Mouse (Mus musculus) limb, embryonic 12.5 days (tissue): ENCODE measurements around the gene Esrp2. TPM values are rescaled to one million over a fixed set of nuclear protein-coding genes. Genes with fewer than 3 reads are reported as not detected.
A peak's percentile ranks its signal among the peaks of the same experiment; 100 is the strongest.

Source experiments
- ATAC-seq: fragments of 200-750 bp; cut with Nextera tagmentation; 2 replicates; pipeline ENCODE4 v1.8.0; 2017; ENCODE audit warnings: low read depth, moderate TSS enrichment; ENCODE audit not compliant: insufficient number of reproducible peaks, insufficient read depth, low FRiP score, low TSS enrichment
- H3K27ac ChIP-seq: fragments of 300-500 bp; sonication (generic); 2 replicates; pipeline ENCODE4 v1.5.1; 2016; ENCODE audit warnings: mild to moderate bottlenecking, moderate library complexity
- H3K27me3 ChIP-seq: fragments of 300-500 bp; sonication (generic); 2 replicates; pipeline ENCODE4 v1.6.1; 2016; ENCODE audit warnings: mild to moderate bottlenecking, moderate library complexity
- H3K36me3 ChIP-seq: fragments of 300-500 bp; sonication (generic); 2 replicates; pipeline ENCODE4 v1.6.1; 2016; ENCODE audit warnings: mild to moderate bottlenecking, moderate library complexity
- H3K4me1 ChIP-seq: fragments of 300-500 bp; sonication (generic); replicated peaks from 2 replicates; pipeline ENCODE4 v1.6.1; 2016
- H3K4me2 ChIP-seq: fragments of 300-500 bp; sonication (generic); 2 replicates; pipeline ENCODE4 v1.6.1; 2016; ENCODE audit warnings: mild to moderate bottlenecking, moderate library complexity
- H3K4me3 ChIP-seq: fragments of 300-500 bp; sonication (generic); replicated peaks from 2 replicates; pipeline ENCODE4 v1.5.1; 2016; ENCODE audit warnings: mild to moderate bottlenecking
- H3K9ac ChIP-seq: fragments of 300-500 bp; sonication (generic); replicated peaks from 2 replicates; pipeline ENCODE4 v1.6.1; 2016; ENCODE audit warnings: mild to moderate bottlenecking, moderate library complexity
- H3K9me3 ChIP-seq: fragments of 300-500 bp; sonication (generic); 2 replicates; pipeline ENCODE4 v1.6.1; 2016; ENCODE audit warnings: mild to moderate bottlenecking, moderate library complexity
- WGBS: fragments of 180-500 bp; shearing (Covaris S2); methylation state at CpG from one replicate; pipeline ENCODE4 v1.1.7; 2016; 5-methylcytosine and 5-hydroxymethylcytosine counted together
- polyA plus RNA-seq: library from polyadenylated mRNA; unstranded; fragments of >200 nt; fragmentation: Nextera tagmentation; extraction: Ambion mirVana; gene quantifications from 2 replicates; pipeline ENCODE4 v1.2.1, GENCODE M21; 2016

Esrp2 gene
- polyA plus RNA-seq, 1 experiment from 2014 or later: 7.4 TPM

DNA sequence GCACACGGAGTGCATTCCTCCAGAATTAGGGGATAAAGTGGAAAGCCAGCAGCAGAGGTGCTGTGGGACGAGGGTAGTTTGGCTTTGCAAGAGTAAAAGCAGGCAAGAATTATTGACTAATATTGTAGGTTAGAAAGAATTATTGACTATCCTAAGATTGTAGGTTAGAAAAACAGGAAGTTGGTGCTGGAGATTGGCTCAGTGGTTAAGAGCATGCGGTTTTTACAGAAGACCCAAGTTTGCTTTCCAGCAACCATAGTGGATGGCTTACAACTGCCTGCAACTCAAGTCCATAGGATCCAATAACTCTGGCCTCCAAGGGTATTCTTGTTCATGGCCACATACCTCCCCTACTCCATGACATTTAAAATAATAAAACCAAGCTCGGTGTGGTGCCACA, 9.2 kb upstream of the Esrp2 start:
- Histone ChIP-seq H3K27ac (no peak overlapping the region), H3K4me1 (peaks cover 6% of the 10 kb centered on the region; the same call in 1 of the 2 replicates), H3K9me3 (no peaks in the 10 kb centered on the region), H3K4me3 (no peak overlapping the region), H3K4me2 (no peak overlapping the region), H3K36me3 (no peaks in the 10 kb centered on the region), H3K27me3 (no peaks in the 10 kb centered on the region), H3K9ac (no peak overlapping the region)
- 90% methylated on average over 4 of the region's 4 CpGs for WGBS
- ATAC-seq: no peak

- no peak overlapping the region for H3K4me3 ChIP-seq
- H3K4me2 ChIP-seq: no peak overlapping the region
- H3K27me3 ChIP-seq: no peaks in the 10 kb centered on the region
- no peak overlapping the region for H3K27ac ChIP-seq
- no peak for ATAC-seq
- WGBS: 79% methylated on average over 2 of the region's 2 CpGs
- H3K4me1 ChIP-seq: 0 out of 2 replicates have a peak, but pooled peaks cover 3% of the 10 kb centered on the region
- no peak overlapping the region for H3K9ac ChIP-seq
- no peaks in the 10 kb centered on the region for H3K36me3 ChIP-seq
- no peaks in the 10 kb centered on the region for H3K9me3 ChIP-seq
These were observed 8.6 kb upstream of the Esrp2 start for GRCm38 (mm10) chr8:106145331-106145730.

DNA sequence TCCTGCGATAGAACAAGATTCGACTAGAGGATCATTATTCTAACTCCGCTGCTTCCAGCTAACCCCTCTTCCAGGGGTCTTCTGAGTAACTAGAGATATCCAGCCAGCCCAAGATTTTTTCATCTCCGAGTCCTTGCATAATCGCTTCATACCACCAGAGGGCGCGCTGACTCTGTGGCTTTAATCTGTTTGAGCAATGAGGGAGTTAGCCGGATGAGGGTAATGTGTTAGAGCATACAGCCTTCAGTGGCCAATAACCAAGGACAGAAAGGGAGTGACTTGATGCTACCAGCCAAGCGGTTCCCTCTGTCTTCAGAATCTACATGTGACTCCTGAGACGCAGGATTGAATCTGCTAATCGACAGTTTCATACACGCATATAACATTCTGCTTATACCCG, 4.0 kb upstream of the Esrp2 start:
- Histone ChIP-seq H3K27me3 (peaks cover 41% of the 10 kb centered on the region), H3K27ac (no peak overlapping the region), H3K36me3 (no peaks in the 10 kb centered on the region), H3K4me1 (peaks cover 28% of the 10 kb centered on the region), H3K4me3 (no peak overlapping the region), H3K4me2 (no peak overlapping the region), H3K9me3 (no peaks in the 10 kb centered on the region), H3K9ac (no peak overlapping the region)
- ATAC-seq: no peak
- WGBS: 18% methylated on average over 13 of the region's 13 CpGs

DNA sequence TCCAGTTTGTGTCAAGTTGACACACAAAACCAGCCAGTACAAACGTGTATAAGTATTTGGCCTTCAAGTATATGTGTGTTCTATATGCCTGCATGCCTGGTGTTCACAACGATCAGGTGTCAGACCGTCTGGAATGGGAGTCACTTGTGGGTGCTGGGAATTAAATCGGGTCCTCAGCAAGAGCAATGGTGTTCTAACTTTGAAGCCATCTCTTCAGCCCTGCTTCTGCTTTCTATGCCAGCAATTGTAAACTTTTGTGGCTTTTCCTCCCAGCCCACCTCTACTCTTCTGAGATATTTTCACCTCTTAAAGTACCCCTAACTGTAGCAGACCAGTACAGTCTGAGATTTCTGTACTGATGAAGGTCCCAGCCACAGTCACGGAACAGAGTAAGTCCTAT, 3.4 kb upstream of the Esrp2 start:
- Histone ChIP-seq H3K9me3 (no peaks in the 10 kb centered on the region), H3K27ac (no peak overlapping the region), H3K4me1 (peaks cover 33% of the 10 kb centered on the region), H3K36me3 (no peaks in the 10 kb centered on the region), H3K4me2 (no peak overlapping the region), H3K9ac (no peak overlapping the region), H3K27me3 (peaks cover 46% of the 10 kb centered on the region), H3K4me3 (no peak overlapping the region)
- 67% methylated on average over 5 of the region's 5 CpGs for WGBS
- ATAC-seq: no peak

- Histone ChIP-seq H3K9ac (peak overlapping the region; percentile 56), H3K9me3 (no peaks in the 10 kb centered on the region), H3K36me3 (no peaks in the 10 kb centered on the region), H3K4me3 (peak overlapping the region; percentile 46), H3K27ac (no peak overlapping the region), H3K4me2 (peak overlapping the region; percentile 86), H3K27me3 (peaks cover 62% of the 10 kb centered on the region), H3K4me1 (peaks cover 42% of the 10 kb centered on the region)
- WGBS: 14% methylated on average over 7 of the region's 7 CpGs
- no peak for ATAC-seq
These were observed 1.8 kb upstream of the Esrp2 start for GRCm38 (mm10) chr8:106138616-106139015.

- H3K4me1 ChIP-seq: peaks cover 42% of the 10 kb centered on the region
- WGBS: 1% methylated on average over 24 of the region's 24 CpGs
- H3K4me2 ChIP-seq: peak overlapping the region; percentile 86
- peak overlapping the region; percentile 46 for H3K4me3 ChIP-seq
- H3K9me3 ChIP-seq: no peaks in the 10 kb centered on the region
- H3K27me3 ChIP-seq: peaks cover 68% of the 10 kb centered on the region
- peak overlapping the region; percentile 56 for H3K9ac ChIP-seq
- H3K36me3 ChIP-seq: peaks cover 4% of the 10 kb centered on the region; the same call in 1 of the 2 replicates
- ATAC-seq: peak; percentile 39; the same call in 1 of the 2 replicates
- no peak overlapping the region for H3K27ac ChIP-seq
These were observed 1.2 kb upstream of the Esrp2 start for GRCm38 (mm10) chr8:106137906-106138477.

GRCm38 (mm10) chr8:106137218-106137905, 588 bp upstream of the Esrp2 start:
- Histone ChIP-seq H3K9ac (peak overlapping the region; percentile 56; the same call in 1 of the 2 replicates), H3K9me3 (no peaks in the 10 kb centered on the region), H3K36me3 (peaks cover 11% of the 10 kb centered on the region), H3K4me3 (peak overlapping the region; percentile 46), H3K27ac (no peak overlapping the region), H3K27me3 (peaks cover 75% of the 10 kb centered on the region), H3K4me1 (peaks cover 42% of the 10 kb centered on the region), H3K4me2 (peak overlapping the region; percentile 86)
- ATAC-seq: no peak
- 3% methylated on average over 22 of the region's 22 CpGs for WGBS

GRCm38 (mm10) chr8:106135672-106136071, 1.1 kb downstream of the Esrp2 start:
- Histone ChIP-seq H3K27ac (peak overlapping the region; percentile 35; the same call in 1 of the 2 replicates), H3K9ac (peak overlapping the region; percentile 55), H3K36me3 (peaks cover 28% of the 10 kb centered on the region), H3K4me2 (peak overlapping the region; percentile 86), H3K27me3 (peaks cover 81% of the 10 kb centered on the region), H3K9me3 (no peaks in the 10 kb centered on the region), H3K4me3 (peak overlapping the region; percentile 46), H3K4me1 (peaks cover 38% of the 10 kb centered on the region)
- ATAC-seq: no peak
- 6% methylated on average over 19 of the region's 19 CpGs for WGBS

DNA sequence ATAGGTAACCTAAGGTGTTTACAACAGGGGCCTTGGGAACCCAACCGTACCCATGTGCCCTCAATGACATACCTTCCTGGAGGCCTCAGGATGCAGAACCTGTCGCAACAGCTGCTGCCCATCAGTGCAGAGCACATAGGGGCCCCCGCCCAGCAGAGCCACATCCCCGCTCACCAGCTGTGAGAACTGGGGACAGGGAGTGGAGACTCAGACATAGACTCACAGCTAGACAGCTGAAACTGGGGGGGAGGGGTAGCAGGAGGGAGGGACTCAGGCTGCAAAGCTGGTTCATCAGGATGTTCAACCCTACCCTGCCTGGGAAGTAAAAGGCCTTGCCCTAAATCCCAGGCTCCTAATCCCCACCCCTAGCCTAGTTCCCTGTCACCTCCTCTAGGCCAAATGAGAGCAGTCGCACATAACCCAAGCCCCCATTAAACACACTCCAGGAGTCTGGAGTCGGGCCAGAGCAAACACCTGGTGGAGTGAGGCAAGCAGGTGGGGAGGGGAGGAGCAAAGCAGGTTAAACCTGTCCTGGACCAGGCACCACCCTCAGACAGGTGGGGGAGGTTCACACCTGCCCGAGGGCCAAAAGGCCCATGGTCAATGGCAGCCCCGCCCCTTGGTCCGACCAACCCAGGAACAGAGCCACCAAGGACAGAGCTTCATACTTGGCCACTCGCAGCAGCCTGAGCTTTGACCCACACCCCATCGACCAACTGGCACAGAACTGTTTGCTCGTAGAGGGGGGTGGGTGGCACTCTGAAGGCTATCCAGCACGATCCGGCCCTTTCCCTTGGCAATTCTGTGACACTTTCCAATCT, 1.8 kb downstream of the Esrp2 start:
- peaks cover 35% of the 10 kb centered on the region for H3K36me3 ChIP-seq
- peak overlapping the region; percentile 86; the same call in 1 of the 2 replicates for H3K4me2 ChIP-seq
- no peak overlapping the region for H3K9ac ChIP-seq
- H3K4me3 ChIP-seq: peak overlapping the region; percentile 46; the same call in 1 of the 2 replicates
- 10% methylated on average over 14 of the region's 14 CpGs for WGBS
- peaks cover 78% of the 10 kb centered on the region for H3K27me3 ChIP-seq
- no peak overlapping the region for H3K27ac ChIP-seq
- ATAC-seq: peak; percentile 34
- no peaks in the 10 kb centered on the region for H3K9me3 ChIP-seq
- peaks cover 38% of the 10 kb centered on the region for H3K4me1 ChIP-seq

- no peak overlapping the region for H3K4me3 ChIP-seq
- H3K27me3 ChIP-seq: peaks cover 70% of the 10 kb centered on the region
- no peak overlapping the region for H3K27ac ChIP-seq
- ATAC-seq: no peak
- no peaks in the 10 kb centered on the region for H3K9me3 ChIP-seq
- no peak overlapping the region for H3K9ac ChIP-seq
- WGBS: 70% methylated on average over 6 of the region's 6 CpGs
- no peak overlapping the region for H3K4me2 ChIP-seq
- H3K4me1 ChIP-seq: peaks cover 38% of the 10 kb centered on the region
- H3K36me3 ChIP-seq: peaks cover 45% of the 10 kb centered on the region
These were observed 2.8 kb downstream of the Esrp2 start for GRCm38 (mm10) chr8:106133946-106134345.

DNA sequence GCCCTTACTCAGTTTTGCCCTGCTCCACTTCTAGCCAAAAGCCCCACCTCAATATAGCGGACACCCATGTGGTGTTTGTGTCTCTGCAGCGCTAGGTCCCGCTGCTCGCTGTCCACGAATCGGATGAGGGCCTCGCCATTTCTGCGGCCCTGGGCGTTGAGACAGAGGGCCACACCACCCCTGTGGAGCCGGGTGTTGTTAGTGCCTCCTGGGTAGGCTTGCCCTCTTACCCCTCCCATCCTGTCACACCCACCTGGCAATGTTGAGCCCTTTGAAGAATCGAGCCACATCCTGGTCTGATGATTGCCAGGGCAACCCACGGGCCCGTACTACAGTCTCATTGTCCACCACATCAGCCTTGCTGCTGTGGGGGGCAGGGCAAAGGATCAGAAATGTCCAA, 3.2 kb downstream of the Esrp2 start:
- no peak for ATAC-seq
- H3K27me3 ChIP-seq: peaks cover 65% of the 10 kb centered on the region
- peaks cover 49% of the 10 kb centered on the region for H3K36me3 ChIP-seq
- no peak overlapping the region for H3K4me2 ChIP-seq
- H3K27ac ChIP-seq: no peak overlapping the region
- H3K4me1 ChIP-seq: peaks cover 37% of the 10 kb centered on the region
- H3K9ac ChIP-seq: no peak overlapping the region
- H3K4me3 ChIP-seq: no peak overlapping the region
- no peaks in the 10 kb centered on the region for H3K9me3 ChIP-seq
- WGBS: 62% methylated on average over 13 of the region's 13 CpGs
